Mouse (Mus musculus) midbrain, embryonic 12.5 days (tissue): ENCODE measurements around the gene Ube2r2. TPM values are rescaled to one million over a fixed set of nuclear protein-coding genes. Genes with fewer than 3 reads are reported as not detected.

Experiments used
- ATAC-seq: fragments of 200-750 bp; cut with Nextera tagmentation; 2 replicates; pipeline ENCODE4 v1.8.0; 2017; ENCODE audit warnings: low read depth, moderate TSS enrichment, moderate library complexity; ENCODE audit not compliant: low FRiP score
- H3K27ac ChIP-seq: fragments of 300-500 bp; sonication (generic); replicated peaks from 2 replicates; pipeline ENCODE4 v1.5.1; 2016; ENCODE audit warnings: mild to moderate bottlenecking
- H3K27me3 ChIP-seq: fragments of 300-500 bp; sonication (generic); 2 replicates; pipeline ENCODE4 v1.6.1; 2016; ENCODE audit warnings: mild to moderate bottlenecking
- H3K36me3 ChIP-seq: fragments of 300-500 bp; sonication (generic); 2 replicates; pipeline ENCODE4 v1.6.1; 2016
- H3K4me1 ChIP-seq: fragments of 300-500 bp; sonication (generic); 2 replicates; pipeline ENCODE4 v1.6.1; 2016
- H3K4me2 ChIP-seq: fragments of 300-500 bp; sonication (generic); replicated peaks from 2 replicates; pipeline ENCODE4 v1.6.1; 2016; ENCODE audit warnings: mild to moderate bottlenecking, moderate library complexity
- H3K4me3 ChIP-seq: fragments of 300-500 bp; sonication (generic); 2 replicates; pipeline ENCODE4 v1.5.1; 2016; ENCODE audit warnings: mild to moderate bottlenecking
- H3K9ac ChIP-seq: fragments of 300-500 bp; sonication (generic); replicated peaks from 2 replicates; pipeline ENCODE4 v1.6.1; 2016; ENCODE audit warnings: mild to moderate bottlenecking, moderate library complexity
- H3K9me3 ChIP-seq: fragments of 300-500 bp; sonication (generic); 2 replicates; pipeline ENCODE4 v1.6.1; 2016; ENCODE audit warnings: mild to moderate bottlenecking
- WGBS: fragments of 180-500 bp; shearing (Covaris S2); methylation state at CpG from one replicate; pipeline ENCODE4 v1.1.7; 2016; 5-methylcytosine and 5-hydroxymethylcytosine counted together
- polyA plus RNA-seq: library from polyadenylated mRNA; unstranded; fragments of >200 nt; fragmentation: Nextera tagmentation; extraction: Ambion mirVana; gene quantifications from 2 replicates; pipeline ENCODE4 v1.2.1, GENCODE M21; 2016

Gene Ube2r2
- polyA plus RNA-seq, 1 experiment from 2014 or later: 97.7 TPM

DNA sequence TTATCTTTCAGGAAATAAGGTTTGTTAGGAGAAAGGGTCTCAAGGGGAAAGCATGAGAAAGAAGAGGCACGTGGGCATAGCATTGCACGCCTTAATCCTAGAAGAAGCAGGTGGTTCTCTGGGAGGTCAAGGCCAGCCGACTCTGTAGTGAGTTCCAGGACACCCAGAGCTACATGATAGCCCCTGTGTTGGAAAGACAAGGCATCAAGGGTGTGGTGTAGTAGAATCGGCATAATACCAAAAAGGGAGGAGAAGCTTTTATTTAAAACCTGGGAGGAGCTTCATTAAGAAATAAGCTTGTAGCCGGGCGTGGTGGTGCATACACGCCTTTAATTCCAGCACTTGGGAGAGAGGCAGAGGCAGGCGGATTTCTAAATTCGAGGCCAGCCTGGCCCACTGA, 21.4 kb downstream of the Ube2r2 start:
- H3K36me3 ChIP-seq: no peaks in the 10 kb centered on the region
- WGBS: 89% methylated on average over 9 of the region's 9 CpGs
- H3K4me3 ChIP-seq: no peak overlapping the region
- no peak overlapping the region for H3K4me2 ChIP-seq
- H3K27ac ChIP-seq: no peak overlapping the region
- ATAC-seq: no peak
- H3K9me3 ChIP-seq: no peaks in the 10 kb centered on the region
- H3K9ac ChIP-seq: no peak overlapping the region
- no peaks in the 10 kb centered on the region for H3K27me3 ChIP-seq
- 0 out of 2 replicates have a peak, but pooled peaks cover 3% of the 10 kb centered on the region for H3K4me1 ChIP-seq

DNA sequence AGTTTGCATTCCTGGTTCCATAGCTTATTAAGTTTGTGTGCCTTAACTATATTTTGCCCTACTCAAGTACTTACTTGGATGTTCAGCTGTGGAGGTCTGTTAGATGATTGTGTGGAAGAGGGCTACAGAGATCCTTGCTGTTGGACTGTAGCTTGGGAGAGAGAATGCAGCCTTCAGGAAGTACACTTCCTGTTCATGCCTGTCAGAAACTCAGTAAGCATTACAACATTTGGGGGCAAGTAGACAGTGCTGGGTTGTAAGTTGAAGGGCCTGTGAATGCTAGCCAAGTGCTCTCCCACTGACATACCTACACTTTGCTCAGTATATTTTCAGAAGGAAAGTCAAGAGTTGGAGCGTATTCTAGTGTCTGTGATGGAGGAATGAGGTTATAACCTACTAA, 22.7 kb downstream of the Ube2r2 start:
- H3K4me1 ChIP-seq: 0 out of 2 replicates have a peak, but pooled peaks cover 3% of the 10 kb centered on the region
- no peaks in the 10 kb centered on the region for H3K27me3 ChIP-seq
- H3K27ac ChIP-seq: no peak overlapping the region
- H3K36me3 ChIP-seq: no peaks in the 10 kb centered on the region
- H3K9me3 ChIP-seq: no peaks in the 10 kb centered on the region
- H3K4me3 ChIP-seq: no peak overlapping the region
- ATAC-seq: no peak
- no peak overlapping the region for H3K9ac ChIP-seq
- H3K4me2 ChIP-seq: no peak overlapping the region
- 97% methylated on average over 1 of the region's 1 CpGs for WGBS

DNA sequence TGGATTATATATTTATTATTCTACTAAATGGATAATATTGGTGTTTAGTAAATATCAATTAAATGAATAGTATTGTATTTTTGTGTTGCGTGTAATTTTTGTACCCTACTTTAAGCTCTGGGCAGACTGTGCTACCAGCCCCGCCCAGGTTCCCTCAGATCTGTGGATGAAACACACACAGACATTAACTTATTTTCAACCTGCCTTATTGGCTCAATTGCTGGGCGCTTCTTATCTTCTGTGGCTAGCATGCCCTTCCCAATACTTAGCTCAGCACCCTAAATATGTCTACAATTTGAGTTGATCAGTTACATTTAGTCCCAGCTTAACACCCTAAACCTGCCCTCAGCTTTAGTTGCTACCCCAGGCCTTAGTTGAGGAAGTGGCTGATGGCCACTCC, 25.7 kb downstream of the Ube2r2 start:
- WGBS: 96% methylated on average over 3 of the region's 3 CpGs
- no peaks in the 10 kb centered on the region for H3K27me3 ChIP-seq
- H3K4me2 ChIP-seq: no peak overlapping the region
- H3K9me3 ChIP-seq: no peaks in the 10 kb centered on the region
- no peaks in the 10 kb centered on the region for H3K36me3 ChIP-seq
- H3K27ac ChIP-seq: no peak overlapping the region
- H3K4me3 ChIP-seq: no peak overlapping the region
- no peak overlapping the region for H3K9ac ChIP-seq
- peaks cover 7% of the 10 kb centered on the region; the same call in 1 of the 2 replicates for H3K4me1 ChIP-seq
- ATAC-seq: no peak

DNA sequence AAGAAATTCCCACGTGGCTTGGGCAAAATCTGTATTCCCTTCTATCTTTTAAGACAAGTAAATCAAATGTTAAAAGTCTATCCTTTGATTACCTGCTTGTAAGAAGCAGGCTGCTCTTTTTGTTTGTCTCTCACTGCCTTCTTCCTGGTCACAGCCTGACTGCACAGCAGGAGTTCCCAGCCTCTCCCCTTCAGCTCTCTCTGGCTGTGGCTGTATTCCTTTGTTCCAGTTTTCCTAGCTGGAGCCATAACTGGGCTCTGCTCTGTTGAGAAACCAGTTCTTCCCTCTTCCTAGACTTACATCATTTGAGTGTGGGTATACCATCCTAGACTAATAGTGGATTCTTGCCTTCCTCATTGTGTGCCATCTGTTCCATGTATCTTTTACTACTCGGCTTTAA, 29.4 kb downstream of the Ube2r2 start:
- Histone ChIP-seq H3K27me3 (no peaks in the 10 kb centered on the region), H3K4me2 (no peak overlapping the region), H3K9ac (no peak overlapping the region), H3K27ac (peak overlapping the region; percentile 73), H3K4me3 (no peak overlapping the region), H3K9me3 (no peaks in the 10 kb centered on the region), H3K36me3 (peaks cover 19% of the 10 kb centered on the region; the same call in 1 of the 2 replicates), H3K4me1 (peaks cover 4% of the 10 kb centered on the region; the same call in 1 of the 2 replicates)
- 29% methylated on average over 2 of the region's 2 CpGs for WGBS
- no peak for ATAC-seq

DNA sequence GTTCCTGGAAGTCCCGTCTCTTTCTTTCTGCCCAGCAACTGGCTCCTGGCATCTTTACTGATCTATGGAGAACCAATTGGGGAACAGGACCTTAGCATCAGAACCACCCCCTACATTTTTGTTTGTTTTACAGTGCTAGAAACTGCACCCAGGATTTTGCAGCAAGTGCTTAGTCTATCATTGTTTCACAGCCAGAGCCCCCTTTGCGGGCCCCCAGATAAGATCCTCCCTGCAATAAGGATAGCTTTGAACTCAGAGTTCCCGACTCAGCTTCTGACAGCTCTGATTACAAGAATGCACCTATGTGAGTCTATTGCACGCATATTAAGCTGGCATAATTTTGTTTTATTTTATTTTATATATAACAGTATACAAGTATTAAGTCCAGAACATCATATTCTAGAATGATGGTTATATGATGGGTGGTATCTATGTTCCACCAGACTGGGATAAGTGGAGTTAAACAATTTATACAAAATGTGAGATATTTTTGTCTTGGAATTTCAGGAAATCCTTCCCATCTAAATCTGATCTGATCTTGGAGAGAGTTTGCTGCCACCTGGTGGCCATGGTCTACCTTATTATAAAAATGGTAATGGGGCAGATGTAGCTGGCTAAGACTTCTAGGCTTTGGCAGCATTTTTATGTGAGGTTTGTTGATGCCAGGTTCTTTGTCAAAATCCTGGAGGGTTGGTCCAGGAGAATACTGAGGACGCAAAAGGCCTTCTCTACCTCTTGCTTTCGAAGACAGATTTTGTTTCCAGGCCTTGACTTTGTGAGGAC, 30.3 kb downstream of the Ube2r2 start:
- Histone ChIP-seq H3K27me3 (no peaks in the 10 kb centered on the region), H3K4me3 (no peak overlapping the region), H3K4me2 (no peak overlapping the region), H3K27ac (peak overlapping the region; percentile 73), H3K36me3 (peaks cover 20% of the 10 kb centered on the region; the same call in 1 of the 2 replicates), H3K9me3 (no peaks in the 10 kb centered on the region), H3K9ac (no peak overlapping the region), H3K4me1 (peaks cover 4% of the 10 kb centered on the region; the same call in 1 of the 2 replicates)
- 72% methylated on average over 6 of the region's 6 CpGs for WGBS
- no peak for ATAC-seq

DNA sequence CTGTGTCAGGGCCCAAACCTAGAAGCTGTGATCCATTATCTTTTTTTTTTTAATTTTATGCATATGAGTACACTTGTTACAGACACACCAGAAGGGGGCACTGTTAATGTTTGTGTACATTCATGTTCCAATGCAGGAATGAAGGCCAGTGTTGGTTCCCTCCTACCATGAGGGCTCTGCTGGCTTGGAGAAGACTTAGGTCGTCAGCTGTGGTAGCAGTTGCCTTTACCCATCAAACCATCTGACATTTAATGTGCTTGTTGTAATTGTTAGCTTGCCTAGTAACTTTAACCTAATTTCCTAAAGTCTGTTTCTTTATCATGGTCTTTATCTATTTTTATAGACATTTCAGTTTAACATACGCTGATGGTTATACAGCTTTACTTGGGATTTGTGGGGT, 35.4 kb downstream of the Ube2r2 start:
- Histone ChIP-seq H3K27ac (no peak overlapping the region), H3K36me3 (peaks cover 35% of the 10 kb centered on the region), H3K4me3 (no peak overlapping the region), H3K4me1 (no peaks in the 10 kb centered on the region), H3K4me2 (no peak overlapping the region), H3K9me3 (no peaks in the 10 kb centered on the region), H3K9ac (no peak overlapping the region), H3K27me3 (no peaks in the 10 kb centered on the region)
- WGBS: 87% methylated on average over 2 of the region's 2 CpGs
- no peak for ATAC-seq

DNA sequence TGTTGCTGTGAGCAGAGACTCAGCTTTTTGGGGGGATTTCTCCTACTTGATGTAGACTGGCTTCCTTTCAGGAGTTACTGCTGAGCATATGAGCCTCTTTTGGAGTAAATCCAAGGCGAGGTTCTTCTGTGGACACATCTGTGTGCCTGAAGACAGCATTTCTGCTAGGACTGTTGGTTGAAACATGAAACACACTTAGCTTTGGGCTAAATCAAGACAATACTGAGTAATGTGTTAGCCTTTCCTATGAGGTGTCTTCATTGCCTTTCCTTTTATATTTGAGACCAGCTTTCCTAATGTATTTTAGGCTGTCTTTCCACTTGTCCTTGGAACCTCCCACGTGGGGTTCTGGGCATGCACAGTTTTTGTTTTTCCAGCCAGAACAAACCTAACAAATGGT, 39.1 kb downstream of the Ube2r2 start:
- peaks cover 44% of the 10 kb centered on the region for H3K36me3 ChIP-seq
- ATAC-seq: no peak
- H3K4me3 ChIP-seq: no peak overlapping the region
- 79% methylated on average over 2 of the region's 2 CpGs for WGBS
- no peaks in the 10 kb centered on the region for H3K27me3 ChIP-seq
- H3K4me2 ChIP-seq: no peak overlapping the region
- no peak overlapping the region for H3K9ac ChIP-seq
- H3K27ac ChIP-seq: no peak overlapping the region
- H3K4me1 ChIP-seq: no peaks in the 10 kb centered on the region
- H3K9me3 ChIP-seq: no peaks in the 10 kb centered on the region

DNA sequence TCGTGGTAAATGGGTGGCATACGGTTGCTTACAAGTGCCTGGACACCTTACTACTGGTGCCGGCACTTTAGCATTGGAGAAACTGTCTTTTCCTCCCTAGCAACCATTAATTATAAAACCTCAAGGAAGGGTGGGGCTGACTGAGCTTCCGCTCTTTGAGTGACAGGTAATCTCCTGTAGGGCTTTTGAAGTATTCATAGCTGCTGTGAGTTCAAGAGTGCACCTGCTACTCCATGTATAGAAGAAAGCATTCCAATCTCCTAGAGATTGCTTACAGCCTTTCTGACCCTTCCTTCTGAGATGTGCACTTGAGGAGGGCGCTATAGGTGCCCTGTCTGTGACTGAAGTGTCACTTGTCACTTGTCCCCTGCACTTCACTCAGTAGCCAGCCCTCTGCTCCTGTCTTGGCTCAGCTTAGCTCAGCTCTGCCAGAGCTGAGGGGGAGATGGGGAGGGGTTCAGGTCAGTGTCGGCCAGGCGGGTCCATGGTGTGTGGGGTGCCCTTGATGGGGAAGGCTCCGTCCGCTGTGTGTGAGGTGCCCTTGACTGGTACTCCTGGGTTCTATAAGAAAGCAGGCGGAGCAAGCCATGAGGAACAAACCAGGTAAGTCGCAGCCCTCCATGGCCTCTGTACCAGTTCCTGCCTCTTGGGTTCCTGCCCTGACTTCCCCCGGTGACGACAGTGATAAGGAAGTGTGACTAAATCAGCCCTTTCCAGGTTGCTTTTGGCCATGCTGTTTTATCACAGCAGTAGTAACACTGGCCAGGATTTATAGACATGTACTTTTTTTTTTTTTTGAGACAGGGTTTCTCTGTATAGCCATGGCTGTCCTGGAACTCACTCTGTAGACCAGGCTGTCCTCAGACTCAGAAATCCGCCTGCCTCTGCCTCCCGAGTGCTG, 44.5 kb downstream of the Ube2r2 start:
- no peak for ATAC-seq
- no peaks in the 10 kb centered on the region for H3K27me3 ChIP-seq
- no peaks in the 10 kb centered on the region for H3K9me3 ChIP-seq
- no peak overlapping the region for H3K27ac ChIP-seq
- no peaks in the 10 kb centered on the region for H3K4me1 ChIP-seq
- no peak overlapping the region for H3K4me3 ChIP-seq
- WGBS: 90% methylated on average over 15 of the region's 15 CpGs
- no peak overlapping the region for H3K4me2 ChIP-seq
- H3K9ac ChIP-seq: no peak overlapping the region
- peaks cover 56% of the 10 kb centered on the region for H3K36me3 ChIP-seq

DNA sequence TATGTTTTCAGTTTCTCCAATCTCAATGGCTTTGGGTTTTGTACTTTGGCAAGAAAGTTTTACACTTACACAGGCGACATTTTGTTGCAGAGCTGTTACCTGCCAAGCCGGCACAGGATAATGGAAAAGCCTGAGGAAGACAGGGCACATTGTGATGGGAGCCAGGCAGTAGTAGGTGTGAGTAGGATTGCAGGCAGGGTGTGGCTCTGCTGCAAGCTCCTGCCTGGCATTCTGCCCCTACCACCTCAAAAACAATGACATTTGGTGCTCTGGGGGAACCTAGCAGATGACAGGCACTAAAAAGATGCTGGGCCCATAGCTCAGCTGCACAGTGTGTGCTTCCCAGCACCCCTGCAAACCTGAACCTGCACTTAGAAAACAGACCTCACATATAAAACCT, 54.3 kb downstream of the Ube2r2 start:
- no peaks in the 10 kb centered on the region for H3K9me3 ChIP-seq
- no peak overlapping the region for H3K4me2 ChIP-seq
- WGBS: 95% methylated on average over 2 of the region's 2 CpGs
- no peak overlapping the region for H3K9ac ChIP-seq
- no peak for ATAC-seq
- H3K4me1 ChIP-seq: no peaks in the 10 kb centered on the region
- H3K27me3 ChIP-seq: no peaks in the 10 kb centered on the region
- peaks cover 79% of the 10 kb centered on the region for H3K36me3 ChIP-seq
- no peak overlapping the region for H3K27ac ChIP-seq
- no peak overlapping the region for H3K4me3 ChIP-seq

DNA sequence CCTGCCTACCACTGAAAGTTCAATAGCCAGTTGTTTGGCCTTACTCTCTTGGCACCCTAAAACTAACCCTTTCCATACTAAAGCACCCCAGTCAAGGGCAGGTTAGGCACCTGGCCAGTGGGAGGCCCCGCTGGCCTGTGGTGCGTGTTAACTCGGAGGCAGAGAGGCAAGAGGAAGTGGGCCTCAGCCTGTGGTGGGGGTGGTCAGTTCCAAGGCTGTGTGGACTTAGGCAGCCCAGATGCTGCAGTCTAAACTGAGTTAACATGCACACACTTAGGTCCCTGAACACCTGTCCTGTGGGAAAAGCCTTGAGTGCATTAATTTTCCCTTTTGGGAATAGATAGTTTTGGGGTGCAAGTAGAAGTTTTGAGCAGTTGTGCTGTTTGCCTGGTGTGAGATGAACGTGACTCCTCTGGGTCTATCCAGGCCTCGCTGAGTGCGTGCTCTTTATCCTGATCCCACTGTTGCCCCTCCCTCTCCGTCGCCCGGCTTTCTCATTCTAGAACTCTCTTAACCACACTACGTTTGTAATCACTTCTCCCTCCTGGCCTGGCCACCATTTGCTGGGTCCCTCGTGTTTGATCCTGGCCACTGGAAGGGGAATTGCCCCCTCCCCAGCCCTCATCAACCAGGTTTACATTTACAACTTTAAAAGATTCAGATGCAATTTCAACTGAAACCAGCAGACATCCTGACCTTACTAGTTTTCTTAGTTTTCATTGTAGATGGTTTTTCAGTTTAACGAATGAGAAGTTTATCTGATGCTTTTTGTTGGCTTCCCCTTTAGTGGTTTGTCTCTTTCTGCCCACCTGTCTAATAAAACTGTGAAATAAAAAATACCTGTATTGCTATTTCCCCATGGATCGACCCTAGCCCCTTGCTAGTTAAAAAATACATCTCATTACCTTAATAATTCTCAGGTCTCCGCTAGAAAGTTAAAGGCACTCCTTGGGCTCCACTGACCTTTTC, 57.3 kb downstream of the Ube2r2 start:
- H3K4me2 ChIP-seq: no peak overlapping the region
- no peaks in the 10 kb centered on the region for H3K9me3 ChIP-seq
- WGBS: 76% methylated on average over 14 of the region's 14 CpGs
- no peak overlapping the region for H3K27ac ChIP-seq
- H3K4me1 ChIP-seq: no peaks in the 10 kb centered on the region
- no peaks in the 10 kb centered on the region for H3K27me3 ChIP-seq
- no peak overlapping the region for H3K4me3 ChIP-seq
- no peak overlapping the region for H3K9ac ChIP-seq
- ATAC-seq: no peak
- H3K36me3 ChIP-seq: peaks cover 89% of the 10 kb centered on the region

DNA sequence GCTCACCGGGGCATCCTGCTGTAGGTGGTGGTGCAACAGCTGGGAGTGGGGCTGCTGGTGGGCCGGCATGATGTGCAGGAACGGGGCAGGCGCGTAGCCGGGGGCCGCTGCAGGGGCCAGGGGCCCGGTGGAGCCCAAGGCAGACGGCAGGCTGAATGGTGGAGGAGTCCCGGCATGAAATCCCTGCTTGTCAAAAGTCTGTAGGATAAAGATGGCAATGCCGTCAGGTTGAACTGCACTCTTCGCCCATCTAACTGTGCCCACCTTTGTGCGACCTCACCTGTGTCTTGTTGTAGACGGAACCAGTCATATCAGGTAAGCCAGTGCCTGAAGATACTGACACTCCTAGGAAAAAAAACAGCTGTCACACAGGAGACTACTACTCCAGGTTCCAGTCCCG, 59.8 kb downstream of the Ube2r2 start:
- ATAC-seq: no peak
- H3K27ac ChIP-seq: no peak overlapping the region

More for the DNA sequence above, 59.8 kb downstream of the Ube2r2 start:
- no peak overlapping the region for H3K9ac ChIP-seq
- H3K9me3 ChIP-seq: no peaks in the 10 kb centered on the region
- 90% methylated on average over 15 of the region's 15 CpGs for WGBS
- H3K27me3 ChIP-seq: no peaks in the 10 kb centered on the region
- no peak overlapping the region for H3K4me3 ChIP-seq
- H3K4me1 ChIP-seq: no peaks in the 10 kb centered on the region
- no peak overlapping the region for H3K4me2 ChIP-seq
- H3K36me3 ChIP-seq: peaks cover 94% of the 10 kb centered on the region
